Mouse (Mus musculus): ENCODE measurements at regions not wholly inside any gene's neighbourhood (a gene's known extent, or its start where the extent isn't known, plus 50 kb on each side); places are given as distances from the start of the nearest gene placed in this dataset.

DNA sequence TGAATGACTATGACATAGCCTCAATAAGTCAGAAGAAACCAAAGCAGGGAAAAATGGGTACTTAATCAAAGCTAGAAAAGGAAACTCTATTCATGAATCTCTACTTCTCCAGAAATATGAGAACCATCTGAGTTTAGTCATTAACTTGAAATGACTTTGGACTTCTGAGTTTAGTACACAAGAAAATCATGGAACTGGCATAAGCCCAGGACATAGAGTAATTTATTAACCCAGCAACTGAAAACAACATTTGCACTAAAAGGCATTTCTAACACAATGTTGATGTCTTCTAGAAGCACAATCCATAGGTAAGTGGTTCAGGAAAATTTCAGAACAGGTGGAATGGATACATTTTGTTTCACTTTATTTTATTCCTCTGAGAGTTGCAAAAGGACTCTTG, 896.3 kb downstream of the Gm597 start:
- TF ChIP-seq CTCF (IDR thresholded peaks at IDR 0.05; ENCODE audit: low read depth) (no peak), EP300 (optimal IDR thresholded peaks at IDR 0.05) (no peak)

Data from stomach, postnatal 0 days (tissue).